Mouse (Mus musculus) CH12.LX (cell line): ENCODE measurements around the gene Prkcb. TPM values are rescaled to one million over a fixed set of nuclear protein-coding genes. Genes with fewer than 3 reads are reported as not detected.

Experiments
- DNase-seq: peaks from one replicate; pipeline ENCODE4 v3.0.0-alpha.2; 2013; ENCODE audit errors: extremely low read depth
- H3K27ac ChIP-seq: 2 replicates; pipeline ENCODE4 v1.5.1; 2012; ENCODE audit warnings: low read depth, mild to moderate bottlenecking, control low read depth, moderate library complexity; ENCODE audit not compliant: insufficient read depth
- H3K27me3 ChIP-seq: replicated peaks from 2 replicates; pipeline ENCODE3; 2012; ENCODE audit warnings: inconsistent platforms
- H3K36me3 ChIP-seq, 2 experiments: replicated peaks in 1 of 2; 2 replicates each; pipeline versions ENCODE3 to v1.6.1; 2012; ENCODE audit warnings: inconsistent platforms in 1 of 2, low read length in 1 of 2, mild to moderate bottlenecking in 1 of 2, mixed read lengths in 1 of 2, moderate library complexity in 1 of 2; ENCODE audit not compliant: control insufficient read depth in 1 of 2, insufficient read depth in 1 of 2
- H3K4me1 ChIP-seq, 2 experiments: 2 replicates each; pipeline ENCODE4 v1.6.1; 2012; ENCODE audit warnings: inconsistent platforms in 1 of 2, moderate library complexity in 1 of 2; ENCODE audit not compliant: insufficient read depth in 2 of 2, control insufficient read depth in 1 of 2
- H3K4me2 ChIP-seq: 2 replicates; pipeline ENCODE4 v1.6.1; 2012; ENCODE audit warnings: low read depth, mild to moderate bottlenecking, control low read depth; ENCODE audit not compliant: poor library complexity, insufficient read depth, severe bottlenecking
- H3K4me3 ChIP-seq, 3 experiments: fragments of 150-350 bp in 1 of 3; sonication (generic) in 1 of 3; replicated peaks in 1 of 3; 2 replicates each; pipeline versions ENCODE3 to v1.5.1; 2011 to 2012; ENCODE audit warnings: low read depth in 2 of 3, low read length in 2 of 3, mild to moderate bottlenecking in 2 of 3, moderate library complexity in 2 of 3, control low read depth in 1 of 3, improper control_type of control experiment in 1 of 3, inconsistent platforms in 1 of 3, mixed read lengths in 1 of 3; ENCODE audit not compliant: poor library complexity in 1 of 3
- H3K79me2 ChIP-seq: replicated peaks from 2 replicates; pipeline ENCODE4 v1.6.1; 2012; ENCODE audit warnings: mild to moderate bottlenecking, moderate library complexity; ENCODE audit not compliant: control insufficient read depth, poor library complexity, insufficient read depth, severe bottlenecking; ENCODE audit errors: extremely low read depth
- H3K9ac ChIP-seq: 2 replicates; pipeline ENCODE4 v1.6.1; 2012; ENCODE audit warnings: low read depth, mild to moderate bottlenecking, control low read depth, moderate library complexity; ENCODE audit not compliant: insufficient read depth
- H3K9me3 ChIP-seq: replicated peaks from 2 replicates; pipeline ENCODE3; 2012; ENCODE audit warnings: low read length, inconsistent platforms, mixed read lengths
- CHD1 ChIP-seq: IDR thresholded peaks from 2 replicates; pipeline ENCODE4 v1.6.1; 2012; ENCODE audit warnings: low read depth, low read length, improper control_type of control experiment, inconsistent platforms
- CTCF ChIP-seq, 2 experiments: IDR thresholded peaks in 1 of 2; conservative IDR thresholded peaks in 1 of 2; 2 replicates each; pipeline ENCODE4 v1.5.1; 2011 to 2012; ENCODE audit warnings: low read depth in 2 of 2, low read length in 2 of 2, improper control_type of control experiment in 1 of 2, inconsistent platforms in 1 of 2, mild to moderate bottlenecking in 1 of 2, moderate library complexity in 1 of 2
- ELF1 ChIP-seq: IDR thresholded peaks from 2 replicates; pipeline ENCODE4 v1.6.1; 2014; ENCODE audit warnings: low read depth, mild to moderate bottlenecking, inconsistent platforms, low read length, improper control_type of control experiment
- EP300 ChIP-seq: IDR thresholded peaks from 2 replicates; pipeline ENCODE4 v1.6.1; 2011; ENCODE audit warnings: low read length, improper control_type of control experiment
- HCFC1 ChIP-seq: IDR thresholded peaks from 2 replicates; pipeline ENCODE4 v1.6.1; 2012; ENCODE audit warnings: low read depth, mild to moderate bottlenecking, inconsistent platforms, low read length, improper control_type of control experiment
- MAFK ChIP-seq: IDR thresholded peaks from 2 replicates; pipeline ENCODE4 v1.6.1; 2011; ENCODE audit warnings: low read length, improper control_type of control experiment; ENCODE audit not compliant: insufficient replicate concordance
- NRF1 ChIP-seq: IDR thresholded peaks from 2 replicates; pipeline ENCODE4 v1.6.1; 2014; ENCODE audit warnings: low read depth, mild to moderate bottlenecking, inconsistent platforms, low read length, improper control_type of control experiment, moderate library complexity
- POLR2A ChIP-seq: IDR thresholded peaks from 2 replicates; pipeline ENCODE4 v1.6.1; 2011; ENCODE audit warnings: low read depth, mild to moderate bottlenecking, improper control_type of control experiment, low read length
- POLR2AphosphoS2 ChIP-seq: IDR thresholded peaks from 2 replicates; pipeline ENCODE4 v1.6.1; 2011; ENCODE audit warnings: low read depth, low read length, improper control_type of control experiment
- RAD21 ChIP-seq: IDR thresholded peaks from 2 replicates; pipeline ENCODE4 v1.6.1; 2011; ENCODE audit warnings: low read depth, mild to moderate bottlenecking, low read length, improper control_type of control experiment, moderate library complexity
- UBTF ChIP-seq: IDR thresholded peaks from 2 replicates; pipeline ENCODE4 v1.6.1; 2012; ENCODE audit warnings: low read depth, mild to moderate bottlenecking, inconsistent platforms, low read length, improper control_type of control experiment, moderate library complexity
- USF2 ChIP-seq: conservative IDR thresholded peaks from 2 replicates; pipeline ENCODE4 v1.6.1; 2011; ENCODE audit warnings: low read depth, low read length, improper control_type of control experiment
- ZC3H11A ChIP-seq: IDR thresholded peaks from 2 replicates; pipeline ENCODE4 v1.6.1; 2012; ENCODE audit warnings: low read depth, mild to moderate bottlenecking, inconsistent platforms, low read length, improper control_type of control experiment
- ZKSCAN1 ChIP-seq: IDR thresholded peaks from 2 replicates; pipeline ENCODE4 v1.6.1; 2012; ENCODE audit warnings: low read depth, inconsistent platforms, low read length, improper control_type of control experiment, borderline replicate concordance
- ZMIZ1 ChIP-seq: IDR thresholded peaks from 2 replicates; pipeline ENCODE4 v1.6.1; 2012; ENCODE audit warnings: low read depth, mild to moderate bottlenecking, inconsistent platforms, low read length, improper control_type of control experiment
- ZNF384 ChIP-seq: IDR thresholded peaks from 2 replicates; pipeline ENCODE4 v1.6.1; 2012; ENCODE audit warnings: low read depth, low read length, improper control_type of control experiment, inconsistent platforms
- dilution Hi-C: fragments of 300-500 bp; cut with MboI; formaldehyde crosslinking; loops from 2 replicates; pipeline ENCODE4 v1.14.3; 2020; ENCODE audit warnings: low sequenced_read_pairs; ENCODE audit not compliant: extremely low pct_unique_long_range_greater_than_20kb, extremely low pct_ligation_motif_present
- in situ Hi-C: fragments of 300-500 bp; cut with MboI; formaldehyde crosslinking; loops from 3 replicates; pipeline ENCODE4 v1.14.3; 2019; ENCODE audit warnings: low sequenced_read_pairs, low pct_ligation_motif_present, low pct_unique_long_range_greater_than_20kb, mixed read lengths
- polyA plus RNA-seq: library from polyadenylated mRNA; unstranded; fragments of >175 nt; gene quantifications from 2 replicates; pipeline ENCODE4 v1.2.1, GENCODE M21; 2012; ENCODE audit warnings: low read depth; ENCODE audit not compliant: insufficient read length
- total RNA-seq, 2 experiments: library from RNA; depleted of rRNA; stranded (reverse); fragments of 300-350 nt in 1 of 2; fragments of >200 nt in 1 of 2; gene quantifications; 2 replicates each; pipeline ENCODE4 v1.2.3; 2012 to 2014

Gene Prkcb
- total and polyA plus RNA-seq, 3 experiments = 323 to 463 (median 337) TPM

DNA sequence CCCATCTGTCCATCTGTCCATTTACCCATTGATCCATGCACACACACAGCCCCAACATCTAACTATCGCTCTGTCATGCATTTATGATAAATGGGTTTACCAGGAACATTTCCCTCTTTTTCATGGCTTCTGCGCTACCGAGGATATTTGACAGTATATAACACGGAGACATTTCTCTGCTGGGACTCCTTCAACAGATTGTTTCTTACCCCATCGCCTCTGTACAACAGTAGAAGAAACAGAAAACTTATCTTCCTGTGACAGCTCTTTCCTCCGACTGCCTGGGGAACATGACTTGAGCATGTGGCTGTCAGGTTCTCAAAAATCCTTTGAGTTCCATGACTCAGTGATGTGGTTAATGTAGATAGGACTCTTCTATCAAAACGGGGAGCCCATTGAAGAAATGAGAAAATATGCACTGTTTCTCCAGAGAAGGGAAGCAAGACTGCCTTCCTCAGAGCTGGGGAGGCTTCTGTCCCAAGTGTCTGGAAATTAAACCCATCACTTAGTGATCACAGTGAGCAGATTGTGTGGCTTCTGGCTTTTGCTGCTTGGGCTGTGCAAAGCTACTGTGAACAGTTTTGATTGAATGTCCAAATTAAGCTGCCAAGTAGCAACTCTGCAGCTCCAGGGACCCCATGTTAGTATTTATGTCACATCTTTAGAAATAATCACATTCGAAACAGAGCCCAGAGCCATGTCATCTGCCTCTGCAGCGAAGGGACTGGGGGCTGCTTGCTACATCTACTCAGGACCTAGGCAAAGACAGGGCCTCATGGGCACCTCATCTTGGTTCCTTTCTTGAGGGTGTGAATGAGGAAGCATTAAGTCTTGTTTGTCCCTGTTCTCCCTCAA is 211.4 kb downstream of the Prkcb start:
- in situ Hi-C loops (no loop called here), dilution Hi-C loops (no loop called here)
- TF ChIP-seq HCFC1 = no peak
- TF ChIP-seq USF2 = no peak
- TF ChIP-seq MAFK = no peak
- TF ChIP-seq EP300 = no peak
- no peak for TF ChIP-seq ZKSCAN1
- TF ChIP-seq ZMIZ1 = no peak
- no peak for TF ChIP-seq CTCF (conservative IDR thresholded peaks at IDR 0.05 in 1 of 2, IDR thresholded peaks at IDR 0.05 in 1 of 2; ENCODE audit: low read depth in 2 of 2, low read length in 2 of 2)
- TF ChIP-seq RAD21 = no peak
- no peak for TF ChIP-seq ZNF384
- no peak for TF ChIP-seq NRF1
- TF ChIP-seq POLR2A = no peak
- TF ChIP-seq POLR2AphosphoS2 = no peak
- no peak for TF ChIP-seq UBTF
- H3K9me3 ChIP-seq = no peaks in the 10 kb centered on the region
- no peak overlapping the region for H3K9ac ChIP-seq
- peaks cover 65 to 90% of the 10 kb centered on the region in 2 experiments for H3K36me3 ChIP-seq
- H3K79me2 ChIP-seq = no peaks in the 10 kb centered on the region
- no peak overlapping the region for H3K4me3 ChIP-seq
- H3K4me2 ChIP-seq = no peak overlapping the region
- H3K27ac ChIP-seq = no peak overlapping the region
- no peak for DNase-seq
- H3K4me1 ChIP-seq = no peaks in the 10 kb centered on the region
- no peaks in the 10 kb centered on the region for H3K27me3 ChIP-seq

DNA sequence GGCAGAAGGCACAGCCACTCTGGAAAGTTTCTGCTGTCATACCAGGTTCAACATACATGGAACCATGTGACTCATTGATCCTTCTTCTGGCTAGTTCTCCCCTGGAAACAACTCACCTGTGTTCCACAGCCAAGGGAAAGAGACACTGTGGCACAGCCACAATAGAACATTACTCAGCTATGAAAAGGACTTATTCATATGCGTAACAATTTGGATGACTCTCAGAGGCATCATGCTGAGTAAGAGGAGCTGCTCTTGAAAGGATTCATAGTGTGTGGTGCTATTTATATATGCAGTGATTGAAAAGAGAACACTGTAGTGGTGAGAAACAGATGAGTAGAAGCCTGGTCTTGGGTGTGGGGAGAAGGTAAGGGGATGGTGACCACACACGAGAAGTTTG is 217.9 kb downstream of the Prkcb start:
- no peak overlapping the region for H3K4me2 ChIP-seq
- no peak overlapping the region for H3K4me3 ChIP-seq
- no peak overlapping the region for H3K27ac ChIP-seq
- H3K9ac ChIP-seq = no peak overlapping the region
- dilution Hi-C loops (no loop called here), in situ Hi-C loops (no loop called here)
- H3K27me3 ChIP-seq = no peaks in the 10 kb centered on the region
- H3K79me2 ChIP-seq = no peaks in the 10 kb centered on the region
- no peaks in the 10 kb centered on the region for H3K9me3 ChIP-seq
- no peak for TF ChIP-seq ZMIZ1
- TF ChIP-seq ELF1 = no peak
- no peak for TF ChIP-seq EP300
- TF ChIP-seq CHD1 = no peak
- no peak for TF ChIP-seq ZC3H11A
- TF ChIP-seq UBTF = no peak
- no peak for TF ChIP-seq ZKSCAN1
- no peak for DNase-seq
- H3K36me3 ChIP-seq = peaks cover 56 to 92% of the 10 kb centered on the region in 2 experiments
- H3K4me1 ChIP-seq = no peaks in the 10 kb centered on the region
